Mouse (Mus musculus) limb, embryonic 15.5 days (tissue): Measurements from ENCODE around the gene Spcs2. TPM values are rescaled to one million over a fixed set of nuclear protein-coding genes. Genes with fewer than 3 reads are reported as not detected.

Source experiments
- ATAC-seq: fragments of 200-750 bp; cut with Nextera tagmentation; 2 replicates; pipeline ENCODE4 v1.8.0; 2017; ENCODE audit warnings: low read depth, moderate TSS enrichment; ENCODE audit not compliant: insufficient number of reproducible peaks, low FRiP score, low TSS enrichment
- H3K27ac ChIP-seq: fragments of 300-500 bp; sonication (generic); 2 replicates; pipeline ENCODE4 v1.5.1; 2015; ENCODE audit warnings: moderate library complexity, mild to moderate bottlenecking, inconsistent platforms
- H3K27me3 ChIP-seq: fragments of 300-500 bp; sonication (generic); 2 replicates; pipeline ENCODE4 v1.6.1; 2015; ENCODE audit warnings: inconsistent platforms
- H3K36me3 ChIP-seq: fragments of 300-500 bp; sonication (generic); 2 replicates; pipeline ENCODE4 v1.6.1; 2015; ENCODE audit warnings: inconsistent platforms
- H3K4me1 ChIP-seq: fragments of 300-500 bp; sonication (generic); 2 replicates; pipeline ENCODE4 v1.6.1; 2015; ENCODE audit warnings: inconsistent platforms
- H3K4me2 ChIP-seq: fragments of 300-500 bp; sonication (generic); 2 replicates; pipeline ENCODE4 v1.6.1; 2015; ENCODE audit warnings: mild to moderate bottlenecking, inconsistent platforms
- H3K4me3 ChIP-seq: fragments of 300-500 bp; sonication (generic); 2 replicates; pipeline ENCODE4 v1.5.1; 2015; ENCODE audit warnings: mild to moderate bottlenecking, inconsistent platforms
- H3K9ac ChIP-seq: fragments of 300-500 bp; sonication (generic); 2 replicates; pipeline ENCODE4 v1.6.1; 2015; ENCODE audit warnings: inconsistent platforms
- H3K9me3 ChIP-seq: fragments of 300-500 bp; sonication (generic); 2 replicates; pipeline ENCODE4 v1.6.1; 2016; ENCODE audit warnings: inconsistent platforms
- WGBS: fragments of 180-500 bp; shearing (Covaris S2); methylation state at CpG from one replicate; pipeline ENCODE4 v1.1.7; 2015; 5-methylcytosine and 5-hydroxymethylcytosine counted together
- polyA plus RNA-seq: library from polyadenylated mRNA; unstranded; fragments of >200 nt; fragmentation: Nextera tagmentation; extraction: Ambion mirVana; gene quantifications from 2 replicates; pipeline ENCODE4 v1.2.1, GENCODE M21; 2015

Gene Spcs2
- polyA plus RNA-seq, 1 experiment from 2014 or later = 338 TPM

DNA sequence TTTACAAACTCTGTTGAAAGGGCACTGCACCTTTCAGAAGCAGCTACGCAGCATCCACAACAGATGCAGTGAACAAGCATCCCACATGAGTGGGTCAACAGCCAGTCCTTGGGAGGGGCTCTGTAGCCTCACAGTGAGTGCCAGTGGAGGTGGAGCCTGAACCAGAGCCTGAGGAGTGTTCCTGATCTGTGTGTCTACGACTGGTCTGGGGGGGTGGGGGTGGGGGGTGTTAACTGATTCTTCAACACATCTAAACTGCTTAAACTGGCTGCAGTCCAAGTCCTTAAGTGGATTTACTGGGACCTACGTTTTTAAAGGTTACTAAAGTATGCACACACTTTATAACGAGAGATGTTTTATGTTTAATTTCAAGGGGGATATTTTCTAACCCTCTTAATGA lies 26.5 kb downstream of the Spcs2 start:
- no peak overlapping the region for H3K4me2 ChIP-seq
- no peak overlapping the region for H3K9ac ChIP-seq
- H3K4me1 ChIP-seq = peaks cover 17% of the 10 kb centered on the region
- peak; percentile 75 for ATAC-seq
- WGBS = 34% methylated on average over 4 of the region's 4 CpGs
- H3K36me3 ChIP-seq = peaks cover 32% of the 10 kb centered on the region
- no peak overlapping the region for H3K4me3 ChIP-seq
- no peaks in the 10 kb centered on the region for H3K27me3 ChIP-seq
- H3K9me3 ChIP-seq = no peaks in the 10 kb centered on the region
- no peak overlapping the region; the same call in 1 of the 2 replicates for H3K27ac ChIP-seq

DNA sequence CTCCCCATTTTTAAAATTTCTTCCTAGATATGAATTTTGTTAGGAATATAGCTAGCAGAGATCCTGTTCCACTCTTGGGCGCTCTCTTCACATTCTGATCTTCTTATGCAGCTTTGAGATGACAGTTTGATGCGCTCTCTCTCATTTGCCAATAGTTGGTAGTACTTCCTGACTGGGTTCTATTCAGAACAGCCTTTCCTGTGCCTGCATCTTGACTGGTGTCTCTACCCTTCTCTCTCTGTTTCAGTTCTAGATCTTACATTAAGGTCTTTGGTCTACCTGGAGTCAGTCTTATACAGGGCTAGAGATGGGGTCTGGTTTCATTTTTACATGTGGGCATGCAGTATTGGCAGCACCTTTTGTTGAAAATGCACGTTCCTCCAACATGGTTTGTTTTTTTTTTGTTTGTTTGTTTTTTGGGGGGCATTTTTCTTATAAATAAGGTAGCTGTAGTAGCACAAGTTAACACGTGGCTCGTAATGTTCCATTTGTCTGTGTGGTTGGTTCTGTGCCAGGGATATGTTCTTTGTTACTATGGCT lies 28.9 kb downstream of the Spcs2 start:
- Histone ChIP-seq H3K9ac (no peak overlapping the region), H3K9me3 (no peaks in the 10 kb centered on the region), H3K27me3 (no peaks in the 10 kb centered on the region), H3K4me2 (no peak overlapping the region), H3K4me1 (peaks cover 17% of the 10 kb centered on the region), H3K27ac (no peak overlapping the region), H3K4me3 (no peak overlapping the region), H3K36me3 (peaks cover 16% of the 10 kb centered on the region)
- WGBS = 89% methylated on average over 5 of the region's 5 CpGs
- ATAC-seq = no peak

DNA sequence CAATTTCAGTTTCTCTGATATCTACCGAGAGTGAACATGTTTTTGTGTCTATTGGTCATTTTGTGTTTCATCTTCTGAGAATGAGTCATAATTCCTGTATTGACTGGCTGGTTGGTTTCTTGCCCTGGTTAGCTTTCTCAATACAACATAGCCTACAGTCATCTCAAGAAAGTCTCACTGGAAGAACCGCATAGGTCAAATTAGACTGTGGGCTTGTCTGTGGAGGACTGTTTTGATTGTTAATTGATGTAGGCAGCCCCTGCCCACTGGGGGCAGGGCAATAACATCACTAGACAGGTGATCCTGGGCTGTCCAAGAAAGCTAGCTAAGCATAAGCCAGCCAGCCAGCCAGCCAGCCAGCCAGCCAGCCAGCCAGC lies 29.4 kb downstream of the Spcs2 start:
- no peaks in the 10 kb centered on the region for H3K9me3 ChIP-seq
- no peak overlapping the region for H3K27ac ChIP-seq
- ATAC-seq = no peak
- H3K4me3 ChIP-seq = no peak overlapping the region
- 79% methylated on average over 2 of the region's 2 CpGs for WGBS
- peaks cover 11% of the 10 kb centered on the region for H3K36me3 ChIP-seq
- H3K9ac ChIP-seq = no peak overlapping the region
- no peaks in the 10 kb centered on the region for H3K27me3 ChIP-seq
- H3K4me1 ChIP-seq = peaks cover 17% of the 10 kb centered on the region
- no peak overlapping the region for H3K4me2 ChIP-seq

DNA sequence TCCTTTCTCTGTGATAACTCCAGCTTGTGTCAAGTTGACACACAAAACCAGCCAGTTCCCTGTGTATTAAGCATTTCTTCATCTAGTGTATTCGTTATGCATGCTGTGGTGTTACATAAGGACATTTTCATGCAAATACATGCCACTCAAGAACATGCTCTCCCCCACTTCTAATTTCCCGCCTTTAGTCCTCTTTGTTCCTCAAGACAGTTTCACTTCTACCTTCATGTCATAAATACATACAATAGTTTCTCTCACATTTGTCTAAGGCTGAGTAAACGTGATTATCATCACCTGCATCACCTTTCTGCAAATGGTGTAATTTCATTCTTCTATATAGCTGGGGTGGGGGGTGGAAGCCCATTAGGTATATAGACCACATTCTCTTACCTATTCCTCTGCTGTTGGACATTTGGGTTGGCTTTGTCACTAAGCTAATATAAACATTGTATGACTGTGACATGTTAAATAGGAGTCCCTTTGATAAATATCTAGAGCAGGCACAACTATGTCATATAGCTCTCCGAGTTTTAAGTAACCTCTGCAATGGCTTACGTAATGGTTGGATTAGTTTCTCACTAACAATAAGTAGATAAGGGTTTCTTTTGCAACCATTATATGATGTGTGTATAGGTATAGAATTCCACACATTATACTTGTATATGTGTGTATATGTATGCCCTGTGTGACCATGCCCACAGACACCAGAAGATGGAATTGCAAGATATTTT lies 30.0 kb downstream of the Spcs2 start:
- ATAC-seq = no peak
- Histone ChIP-seq H3K4me2 (no peak overlapping the region), H3K9ac (no peak overlapping the region), H3K9me3 (no peaks in the 10 kb centered on the region), H3K36me3 (0 out of 2 replicates have a peak, but pooled peaks cover 7% of the 10 kb centered on the region), H3K27ac (no peak overlapping the region), H3K4me1 (peaks cover 14% of the 10 kb centered on the region), H3K4me3 (no peak overlapping the region), H3K27me3 (no peaks in the 10 kb centered on the region)
- WGBS = 76% methylated on average over 5 of the region's 5 CpGs

DNA sequence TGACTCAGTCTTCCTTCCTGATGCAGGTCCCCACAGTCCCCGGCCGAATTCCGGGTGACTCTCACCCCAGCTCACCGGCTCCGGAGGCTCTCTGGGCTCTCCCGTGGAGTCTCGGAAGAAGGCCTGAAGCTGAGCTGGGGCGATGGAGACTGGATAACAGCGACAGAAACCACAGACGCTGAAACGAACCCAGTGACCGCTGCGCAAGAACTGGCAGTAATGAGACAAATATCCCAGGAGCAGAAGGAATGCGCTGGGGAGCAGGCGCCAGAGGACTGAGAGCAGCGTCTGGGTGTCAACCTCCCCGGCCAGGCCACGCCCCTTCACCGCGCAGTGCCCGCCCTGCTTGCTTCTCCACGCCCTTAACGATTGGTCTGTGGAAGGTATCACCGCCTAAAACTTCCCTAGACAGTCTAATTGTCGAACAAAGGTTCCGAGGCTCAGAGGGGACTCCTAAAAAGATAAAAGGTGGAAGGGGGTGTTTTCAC lies 35.1 kb downstream of the Spcs2 start, which contains the start of gene Neu3:
Neu3 (minus strand) TSS at position 335 of the 488 bp plus-strand sequence.
- no peaks in the 10 kb centered on the region for H3K36me3 ChIP-seq

DNA sequence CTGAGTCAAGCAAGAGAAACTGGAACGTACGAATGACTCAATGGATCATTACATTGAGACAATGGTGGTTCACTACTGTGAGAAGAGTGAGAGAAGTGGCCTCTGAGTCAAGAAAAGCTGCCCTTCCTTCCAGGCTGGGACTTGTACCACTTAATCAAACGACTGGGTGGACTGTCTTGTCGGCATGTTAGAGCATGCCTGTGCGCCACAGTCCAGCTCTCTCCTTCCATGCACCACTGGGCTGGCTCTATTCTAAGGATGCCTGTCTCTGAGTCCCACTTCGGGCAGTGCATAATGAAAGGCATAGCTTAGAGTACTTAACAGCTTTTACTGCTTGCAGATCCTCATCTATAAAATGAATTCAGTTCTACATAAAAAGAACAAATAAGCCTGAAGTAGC lies 37.2 kb downstream of the Spcs2 start:
- H3K4me3 ChIP-seq = no peak overlapping the region
- 0 out of 2 replicates have a peak, but pooled peaks cover 4% of the 10 kb centered on the region for H3K4me1 ChIP-seq
- no peak overlapping the region for H3K4me2 ChIP-seq
- H3K27ac ChIP-seq = 0 out of 2 replicates have a peak overlapping the region, but pooled peaks have one; percentile 27
- no peak for ATAC-seq
- no peak overlapping the region for H3K9ac ChIP-seq
- 55% methylated on average over 6 of the region's 6 CpGs for WGBS
- H3K36me3 ChIP-seq = no peaks in the 10 kb centered on the region
- H3K9me3 ChIP-seq = no peaks in the 10 kb centered on the region
- no peaks in the 10 kb centered on the region for H3K27me3 ChIP-seq

More for the DNA sequence above, 35.1 kb downstream of the Spcs2 start, which contains the start of gene Neu3:
- Histone ChIP-seq H3K9ac (peak within 1 kb of the TSS; percentile 35), H3K9me3 (no peaks in the 10 kb centered on the region), H3K4me3 (peak within 1 kb of the TSS; percentile 52), H3K4me2 (peak within 1 kb of the TSS; percentile 49), H3K27ac (peak within 1 kb of the TSS; percentile 84), H3K27me3 (no peaks in the 10 kb centered on the region), H3K4me1 (0 out of 2 replicates have a peak, but pooled peaks cover 4% of the 10 kb centered on the region)
- under 1% methylated on average over 26 of the region's 26 CpGs for WGBS
- peak; percentile 94 for ATAC-seq

DNA sequence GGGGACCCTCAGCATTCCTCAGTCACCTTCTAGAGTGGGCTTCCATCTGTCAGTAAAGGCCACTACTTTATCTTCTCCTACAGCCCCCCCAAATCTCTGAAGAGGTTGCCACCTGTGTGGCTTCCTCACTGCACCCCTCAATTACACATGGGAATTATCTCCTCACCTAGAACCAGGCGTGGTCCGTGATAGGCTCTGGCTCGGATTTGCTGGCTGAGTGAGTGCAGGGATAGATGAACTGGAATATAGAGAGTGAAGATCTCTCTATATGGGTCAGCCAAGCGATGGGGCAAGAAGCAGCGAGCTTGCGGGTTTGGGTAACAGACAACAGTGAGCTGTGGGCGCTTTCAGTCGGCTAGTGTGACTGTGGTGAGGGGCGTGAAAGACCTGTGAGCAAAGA lies 37.8 kb downstream of the Spcs2 start:
- H3K4me2 ChIP-seq = 0 out of 2 replicates have a peak overlapping the region, but pooled peaks have one; percentile 10

DNA sequence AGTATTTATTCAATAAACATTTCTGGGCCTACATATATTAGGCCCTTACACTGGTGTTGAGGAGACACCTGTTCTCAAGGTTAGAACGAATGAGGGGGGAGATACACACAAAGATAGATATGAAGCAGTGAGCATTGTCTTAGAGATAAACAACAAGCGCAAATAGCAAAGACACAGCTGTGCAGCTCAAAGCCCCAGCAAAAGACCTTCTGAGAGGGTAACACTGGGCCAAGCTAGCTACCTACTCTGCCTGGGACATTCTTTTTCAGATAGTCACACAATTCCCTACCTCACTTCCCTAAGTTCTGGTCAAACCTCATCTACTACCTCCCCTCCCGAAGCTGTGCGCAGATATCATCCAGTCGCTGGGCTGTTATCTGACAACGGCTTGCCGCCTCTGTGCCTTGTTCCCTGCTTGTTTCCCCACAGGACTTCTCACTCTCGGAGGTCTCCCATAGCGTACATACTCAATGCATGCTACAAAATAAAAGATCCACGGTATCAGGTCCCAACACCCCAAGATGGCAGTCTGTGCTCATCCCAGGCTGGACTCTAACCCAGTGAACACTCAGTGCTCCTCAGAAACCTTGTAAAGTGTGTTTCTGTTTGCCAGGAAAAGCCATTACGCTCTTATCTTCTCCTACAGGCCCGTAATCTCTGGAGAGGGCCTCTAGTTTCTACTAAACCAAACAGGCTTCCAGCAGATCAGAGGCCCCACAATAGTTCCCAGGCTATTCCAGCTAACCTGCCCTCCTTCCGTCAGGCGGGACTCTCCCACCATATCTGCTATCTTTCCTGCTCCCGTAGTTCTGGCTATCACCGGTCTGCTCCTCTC lies 38.4 kb downstream of the Spcs2 start:
- Histone ChIP-seq H3K36me3 (no peaks in the 10 kb centered on the region), H3K4me2 (no peak overlapping the region), H3K4me3 (no peak overlapping the region), H3K4me1 (0 out of 2 replicates have a peak, but pooled peaks cover 4% of the 10 kb centered on the region), H3K27me3 (no peaks in the 10 kb centered on the region), H3K9me3 (no peaks in the 10 kb centered on the region), H3K9ac (no peak overlapping the region), H3K27ac (0 out of 2 replicates have a peak overlapping the region, but pooled peaks have one; percentile 11)
- 82% methylated on average over 16 of the region's 16 CpGs for WGBS
- no peak for ATAC-seq

More for the DNA sequence above, 37.8 kb downstream of the Spcs2 start:
- no peaks in the 10 kb centered on the region for H3K36me3 ChIP-seq
- no peaks in the 10 kb centered on the region for H3K9me3 ChIP-seq
- ATAC-seq = no peak
- 0 out of 2 replicates have a peak, but pooled peaks cover 4% of the 10 kb centered on the region for H3K4me1 ChIP-seq
- WGBS = 82% methylated on average over 9 of the region's 9 CpGs
- no peak overlapping the region for H3K4me3 ChIP-seq
- H3K27me3 ChIP-seq = no peaks in the 10 kb centered on the region
- no peak overlapping the region for H3K9ac ChIP-seq
- 0 out of 2 replicates have a peak overlapping the region, but pooled peaks have one; percentile 27 for H3K27ac ChIP-seq

DNA sequence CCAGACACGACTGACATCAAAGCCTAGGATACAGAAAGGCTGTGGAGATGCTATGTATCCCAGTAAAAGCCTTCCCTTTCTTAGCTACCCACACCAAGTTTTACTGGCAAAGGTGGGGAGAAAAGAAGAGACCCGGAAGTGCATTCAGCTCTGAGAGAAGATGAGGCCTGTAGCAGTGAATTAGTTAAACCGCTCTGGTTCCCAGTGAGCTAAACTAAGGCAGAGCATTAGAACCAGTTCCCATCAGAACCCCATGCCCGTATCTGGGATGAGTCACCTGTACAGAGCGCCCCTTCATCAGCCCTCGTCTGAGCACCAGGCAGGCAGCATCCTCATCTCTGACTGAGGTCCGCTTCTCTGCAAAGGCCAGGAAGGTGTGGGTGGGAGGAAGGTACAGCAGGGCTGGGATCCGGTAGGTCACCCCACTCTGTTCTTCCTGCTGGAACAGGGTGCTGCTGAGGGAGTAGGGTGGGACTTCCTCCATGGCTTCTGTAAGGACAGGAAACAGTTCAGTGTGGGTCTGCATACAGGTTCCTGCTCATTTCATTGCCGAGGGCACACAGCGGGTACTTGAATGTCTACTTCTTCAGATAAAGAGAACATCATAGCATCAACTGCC lies 40.1 kb downstream of the Spcs2 start:
- Histone ChIP-seq H3K27me3 (no peaks in the 10 kb centered on the region), H3K9ac (no peak overlapping the region), H3K4me2 (no peak overlapping the region), H3K4me3 (no peak overlapping the region), H3K27ac (no peak overlapping the region), H3K9me3 (no peaks in the 10 kb centered on the region), H3K4me1 (0 out of 2 replicates have a peak, but pooled peaks cover 4% of the 10 kb centered on the region), H3K36me3 (no peaks in the 10 kb centered on the region)
- WGBS = 88% methylated on average over 10 of the region's 10 CpGs
- ATAC-seq = no peak

DNA sequence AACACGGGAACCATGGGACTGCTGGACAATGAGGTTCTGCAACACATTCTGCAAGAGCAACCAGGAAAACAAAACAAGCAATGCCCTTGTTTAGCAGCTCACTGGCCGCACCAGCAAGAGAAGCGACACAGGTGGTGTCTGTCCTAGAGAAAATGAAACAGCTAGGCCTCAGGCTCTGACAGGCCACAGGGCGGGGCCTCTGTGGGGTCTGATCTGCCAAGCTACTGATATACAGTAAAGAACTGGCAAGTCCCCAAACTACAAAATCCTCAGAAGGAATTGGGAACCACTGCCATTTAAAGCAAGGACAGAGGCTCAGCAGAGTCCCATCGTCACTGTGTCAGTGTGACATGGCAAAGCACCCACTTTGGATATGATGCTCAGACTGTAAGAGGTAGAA lies 40.8 kb downstream of the Spcs2 start:
- Histone ChIP-seq H3K4me3 (no peak overlapping the region), H3K9ac (no peak overlapping the region), H3K4me2 (no peak overlapping the region), H3K9me3 (no peaks in the 10 kb centered on the region), H3K36me3 (no peaks in the 10 kb centered on the region), H3K27me3 (no peaks in the 10 kb centered on the region), H3K4me1 (no peaks in the 10 kb centered on the region), H3K27ac (no peak overlapping the region)
- WGBS = 79% methylated on average over 5 of the region's 5 CpGs
- no peak for ATAC-seq

DNA sequence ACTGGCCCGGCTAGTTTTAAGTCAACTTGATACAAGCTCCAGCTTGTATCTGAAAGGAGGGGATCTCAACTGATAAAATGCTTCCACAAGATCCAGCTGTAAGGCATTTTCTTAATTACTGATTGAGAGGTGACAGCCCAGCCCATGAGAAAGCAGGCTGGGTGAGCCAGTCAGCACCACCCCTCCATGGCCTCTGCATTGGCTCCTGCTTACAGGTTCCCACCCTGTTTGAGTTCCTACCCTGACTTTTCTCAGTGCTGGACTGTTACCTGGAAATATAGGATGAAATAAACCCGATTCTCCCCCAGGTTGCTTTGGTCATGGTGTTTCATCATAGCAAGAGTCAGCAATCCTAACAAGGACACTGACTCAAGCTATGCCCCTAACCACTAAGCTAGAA lies 41.3 kb downstream of the Spcs2 start:
- Histone ChIP-seq H3K27ac (no peak overlapping the region), H3K9me3 (no peaks in the 10 kb centered on the region), H3K36me3 (no peaks in the 10 kb centered on the region), H3K4me1 (no peaks in the 10 kb centered on the region), H3K27me3 (no peaks in the 10 kb centered on the region), H3K9ac (no peak overlapping the region), H3K4me2 (no peak overlapping the region), H3K4me3 (no peak overlapping the region)
- 68% methylated on average over 2 of the region's 2 CpGs for WGBS
- no peak for ATAC-seq
